Mouse (Mus musculus) forebrain, embryonic 13.5 days (tissue): ENCODE measurements around the gene Tia1. TPM values are rescaled to one million over a fixed set of nuclear protein-coding genes. Genes with fewer than 3 reads are reported as not detected.

Experiments
- ATAC-seq: fragments of 200-750 bp; cut with Nextera tagmentation; 2 replicates; pipeline ENCODE4 v1.8.0; 2017
- H3K27ac ChIP-seq: fragments of 300-500 bp; sonication (generic); 2 replicates; pipeline ENCODE4 v1.5.1; 2015; ENCODE audit warnings: inconsistent platforms, mild to moderate bottlenecking, moderate library complexity
- H3K27me3 ChIP-seq: fragments of 300-500 bp; sonication (generic); 2 replicates; pipeline ENCODE4 v1.6.1; 2015; ENCODE audit warnings: mild to moderate bottlenecking, inconsistent platforms
- H3K36me3 ChIP-seq: fragments of 300-500 bp; sonication (generic); 2 replicates; pipeline ENCODE4 v1.6.1; 2015; ENCODE audit warnings: mild to moderate bottlenecking, inconsistent platforms; ENCODE audit not compliant: poor library complexity, severe bottlenecking
- H3K4me1 ChIP-seq: fragments of 300-500 bp; sonication (generic); 2 replicates; pipeline ENCODE4 v1.6.1; 2015; ENCODE audit warnings: inconsistent platforms
- H3K4me2 ChIP-seq: fragments of 300-500 bp; sonication (generic); 2 replicates; pipeline ENCODE4 v1.6.1; 2015; ENCODE audit warnings: inconsistent platforms, mild to moderate bottlenecking, moderate library complexity
- H3K4me3 ChIP-seq: fragments of 300-500 bp; sonication (generic); 2 replicates; pipeline ENCODE4 v1.5.1; 2015; ENCODE audit warnings: mild to moderate bottlenecking, inconsistent platforms
- H3K9ac ChIP-seq: fragments of 300-500 bp; sonication (generic); 2 replicates; pipeline ENCODE4 v1.6.1; 2015; ENCODE audit warnings: mild to moderate bottlenecking, inconsistent platforms
- H3K9me3 ChIP-seq: fragments of 300-500 bp; sonication (generic); replicated peaks from 2 replicates; pipeline ENCODE4 v1.6.1; 2016; ENCODE audit warnings: inconsistent platforms
- WGBS: fragments of 180-500 bp; shearing (Covaris S2); methylation state at CpG from one replicate; pipeline ENCODE4 v1.1.7; 2015; 5-methylcytosine and 5-hydroxymethylcytosine counted together
- polyA plus RNA-seq: library from polyadenylated mRNA; unstranded; fragments of >200 nt; fragmentation: Nextera tagmentation; extraction: Ambion mirVana; gene quantifications from 2 replicates; pipeline ENCODE4 v1.2.1, GENCODE M21; 2015

Tia1 gene
- polyA plus RNA-seq, 1 experiment from 2014 or later, result 354 TPM

GRCm38 (mm10) chr6:86439531-86439930 lies 35.5 kb downstream of the Tia1 start:
- H3K27me3 ChIP-seq, result no peaks in the 10 kb centered on the region
- peak overlapping the region; percentile 76 for H3K4me3 ChIP-seq
- H3K4me2 ChIP-seq, result peak overlapping the region; percentile 85
- 0 out of 2 replicates have a peak overlapping the region, but pooled peaks have one; percentile 89 for H3K27ac ChIP-seq
- 89% methylated on average over 1 of the region's 1 CpGs for WGBS
- peaks cover 42% of the 10 kb centered on the region for H3K36me3 ChIP-seq
- peak overlapping the region; percentile 90 for H3K9ac ChIP-seq
- peaks cover 11% of the 10 kb centered on the region for H3K4me1 ChIP-seq
- H3K9me3 ChIP-seq, result no peaks in the 10 kb centered on the region
- ATAC-seq, result no peak

GRCm38 (mm10) chr6:86441571-86441970 lies 37.6 kb downstream of the Tia1 start:
- ATAC-seq, result no peak
- Histone ChIP-seq H3K36me3 (peaks cover 36% of the 10 kb centered on the region), H3K9me3 (no peaks in the 10 kb centered on the region), H3K27ac (no peak overlapping the region), H3K4me1 (peaks cover 11% of the 10 kb centered on the region), H3K4me3 (no peak overlapping the region), H3K27me3 (no peaks in the 10 kb centered on the region), H3K9ac (no peak overlapping the region), H3K4me2 (no peak overlapping the region)
- 94% methylated on average over 10 of the region's 10 CpGs for WGBS

GRCm38 (mm10) chr6:86445551-86445950 lies 41.5 kb downstream of the Tia1 start:
- Histone ChIP-seq H3K4me2 (no peak overlapping the region), H3K9ac (no peak overlapping the region), H3K27me3 (no peaks in the 10 kb centered on the region), H3K4me3 (no peak overlapping the region), H3K36me3 (peaks cover 66% of the 10 kb centered on the region), H3K27ac (no peak overlapping the region), H3K9me3 (no peaks in the 10 kb centered on the region), H3K4me1 (no peaks in the 10 kb centered on the region)
- 95% methylated on average over 18 of the region's 18 CpGs for WGBS
- ATAC-seq, result no peak

DNA sequence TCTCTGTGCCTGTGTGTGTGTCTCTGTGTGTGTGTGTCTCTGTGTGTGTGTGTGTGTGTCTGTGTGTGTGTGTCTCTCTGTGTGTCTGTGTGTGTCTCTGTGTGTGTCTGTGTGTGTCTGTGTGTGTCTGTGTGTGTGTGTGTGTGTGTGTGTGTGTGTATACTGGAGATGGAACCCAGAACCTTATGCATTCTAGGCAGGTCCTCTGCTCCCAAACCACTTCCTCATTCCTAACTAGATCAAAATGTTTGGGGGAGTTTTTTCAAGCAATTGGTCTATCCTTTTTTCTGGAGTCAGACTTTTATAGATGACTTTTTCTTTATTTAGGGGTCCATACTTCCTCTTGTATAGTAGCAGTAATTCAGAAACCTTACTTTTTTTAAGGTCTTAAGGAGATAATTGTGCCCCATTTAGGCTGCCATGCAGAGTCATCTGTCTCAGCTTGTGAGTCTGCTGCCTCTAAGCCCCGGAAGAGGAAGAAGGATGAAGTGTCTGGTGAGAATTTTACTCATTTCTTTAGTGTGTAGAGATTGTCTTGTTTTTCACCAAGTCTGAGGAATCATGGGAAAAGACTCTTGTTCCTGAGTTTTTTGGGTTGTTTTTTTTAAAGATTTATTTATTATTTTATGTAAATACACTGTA lies 43.0 kb downstream of the Tia1 start:
- Histone ChIP-seq H3K27ac (no peak overlapping the region), H3K4me1 (no peaks in the 10 kb centered on the region), H3K4me3 (no peak overlapping the region), H3K27me3 (no peaks in the 10 kb centered on the region), H3K9ac (no peak overlapping the region), H3K4me2 (no peak overlapping the region), H3K9me3 (no peaks in the 10 kb centered on the region), H3K36me3 (peaks cover 74% of the 10 kb centered on the region)
- ATAC-seq, result no peak
- 84% methylated on average over 1 of the region's 1 CpGs for WGBS

DNA sequence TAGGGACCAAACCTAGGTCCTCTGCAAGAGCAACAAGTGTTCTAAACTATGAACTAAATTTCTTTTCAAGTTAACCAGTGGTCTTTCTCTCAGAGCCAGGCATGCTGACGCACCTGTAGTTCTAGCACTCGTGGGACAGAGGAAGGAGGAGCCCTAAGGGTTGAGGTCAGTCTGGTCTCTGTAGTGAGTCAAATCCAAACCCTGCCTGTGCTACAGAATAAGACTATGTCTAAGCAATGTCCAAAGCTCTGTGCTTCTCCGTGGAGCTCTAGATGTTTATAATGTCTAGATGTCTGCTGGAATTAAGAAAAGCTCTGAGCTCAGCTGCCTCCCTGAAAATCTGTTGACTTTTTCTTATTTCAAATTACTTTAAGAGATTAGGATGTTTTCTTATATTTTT lies 52.7 kb downstream of the Tia1 start:
- Histone ChIP-seq H3K4me1 (no peaks in the 10 kb centered on the region), H3K36me3 (peaks cover 78% of the 10 kb centered on the region), H3K4me3 (no peak overlapping the region), H3K9me3 (no peaks in the 10 kb centered on the region), H3K4me2 (no peak overlapping the region), H3K9ac (no peak overlapping the region), H3K27ac (no peak overlapping the region), H3K27me3 (no peaks in the 10 kb centered on the region)
- 92% methylated on average over 3 of the region's 3 CpGs for WGBS
- ATAC-seq, result no peak

DNA sequence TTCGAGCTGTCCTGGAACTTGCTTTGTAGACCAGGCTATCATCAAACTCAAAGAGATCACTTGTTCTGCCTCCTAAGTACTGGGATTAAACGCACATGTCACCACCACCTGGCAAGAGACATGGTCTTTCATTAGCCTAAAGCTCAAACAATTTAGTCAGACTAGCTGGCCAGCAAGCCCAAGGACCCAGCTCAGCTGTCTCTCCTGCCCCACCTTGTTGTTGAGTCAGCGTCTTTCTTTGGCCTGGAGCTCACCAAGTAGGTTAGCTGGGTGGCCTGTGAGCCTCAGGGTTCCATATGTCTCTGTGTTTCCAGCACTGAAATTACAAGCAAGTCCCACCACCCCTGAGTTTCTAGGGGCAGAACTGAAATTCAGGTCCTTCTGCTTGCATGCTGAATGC lies 59.1 kb downstream of the Tia1 start:
- Histone ChIP-seq H3K27me3 (no peaks in the 10 kb centered on the region), H3K36me3 (peaks cover 82% of the 10 kb centered on the region), H3K4me3 (no peak overlapping the region), H3K4me1 (no peaks in the 10 kb centered on the region), H3K9ac (no peak overlapping the region), H3K4me2 (no peak overlapping the region), H3K9me3 (no peaks in the 10 kb centered on the region), H3K27ac (no peak overlapping the region)
- ATAC-seq, result no peak
- 90% methylated on average over 3 of the region's 3 CpGs for WGBS

GRCm38 (mm10) chr6:86471317-86471716 lies 67.3 kb downstream of the Tia1 start:
- no peaks in the 10 kb centered on the region for H3K9me3 ChIP-seq
- peaks cover 17% of the 10 kb centered on the region for H3K4me1 ChIP-seq
- H3K27me3 ChIP-seq, result no peaks in the 10 kb centered on the region
- peak overlapping the region; percentile 63 for H3K4me2 ChIP-seq
- ATAC-seq, result 0 out of 2 replicates have a peak, but pooled peaks have one; percentile 0
- peaks cover 29% of the 10 kb centered on the region for H3K36me3 ChIP-seq
- peak overlapping the region; percentile 61 for H3K9ac ChIP-seq
- peak overlapping the region; percentile 95 for H3K27ac ChIP-seq
- WGBS, result 91% methylated on average over 3 of the region's 3 CpGs
- peak overlapping the region; percentile 34; the same call in 1 of the 2 replicates for H3K4me3 ChIP-seq

DNA sequence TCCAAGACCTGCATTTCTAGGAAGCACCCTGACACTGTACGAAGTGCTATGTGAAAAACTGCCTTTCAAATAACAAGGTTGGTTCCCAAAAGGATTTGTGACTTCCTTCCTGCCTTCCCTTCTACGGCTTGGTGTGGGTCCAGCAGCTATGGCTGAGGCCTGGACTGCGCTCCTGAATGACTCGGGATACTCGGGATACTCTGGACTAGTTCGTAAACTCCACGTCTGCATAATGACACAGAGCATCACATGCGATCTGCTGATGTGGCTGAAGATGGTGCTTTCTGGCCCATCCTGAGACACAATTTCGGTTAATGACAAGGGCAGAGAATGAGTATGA lies 67.7 kb downstream of the Tia1 start:
- H3K27ac ChIP-seq, result peak overlapping the region; percentile 95
- H3K9ac ChIP-seq, result peak overlapping the region; percentile 61
- H3K4me3 ChIP-seq, result peak overlapping the region; percentile 34
- H3K27me3 ChIP-seq, result no peaks in the 10 kb centered on the region
- peak overlapping the region; percentile 63 for H3K4me2 ChIP-seq
- WGBS, result 23% methylated on average over 9 of the region's 9 CpGs
- peaks cover 17% of the 10 kb centered on the region for H3K4me1 ChIP-seq
- ATAC-seq, result peak; percentile 52
- no peaks in the 10 kb centered on the region for H3K9me3 ChIP-seq
- H3K36me3 ChIP-seq, result peaks cover 25% of the 10 kb centered on the region

- H3K36me3 ChIP-seq, result peaks cover 21% of the 10 kb centered on the region; the same call in 1 of the 2 replicates
- peak overlapping the region; percentile 61 for H3K9ac ChIP-seq
- peak overlapping the region; percentile 95 for H3K27ac ChIP-seq
- peak; percentile 96 for ATAC-seq
- peaks cover 17% of the 10 kb centered on the region for H3K4me1 ChIP-seq
- peak overlapping the region; percentile 34 for H3K4me3 ChIP-seq
- H3K9me3 ChIP-seq, result no peaks in the 10 kb centered on the region
- under 1% methylated on average over 55 of the region's 56 CpGs for WGBS
- H3K4me2 ChIP-seq, result peak overlapping the region; percentile 63
- H3K27me3 ChIP-seq, result no peaks in the 10 kb centered on the region
Observed at GRCm38 (mm10) chr6:86472100-86472955, 68.3 kb downstream of the Tia1 start.

DNA sequence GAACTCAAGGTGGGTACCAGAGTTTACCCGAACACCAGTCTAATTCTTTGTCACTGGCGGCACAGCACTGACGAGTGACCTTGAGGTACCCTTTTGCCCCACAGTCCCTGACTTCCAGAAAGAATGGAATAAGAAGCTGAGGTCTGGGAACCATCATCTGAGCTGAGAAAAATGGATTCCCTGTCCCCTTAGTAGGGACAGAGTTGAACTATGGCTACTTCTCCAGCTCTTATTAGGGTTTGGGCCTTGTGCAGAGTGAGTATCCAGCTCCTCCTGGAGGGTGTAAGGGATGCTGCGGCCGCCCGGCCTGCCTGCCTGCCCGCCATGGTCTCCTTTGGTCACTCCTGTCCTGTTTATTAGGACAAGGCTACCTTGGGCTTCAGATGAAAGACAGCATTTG lies 69.1 kb downstream of the Tia1 start:
- Histone ChIP-seq H3K4me3 (peak overlapping the region; percentile 34), H3K27ac (peak overlapping the region; percentile 95), H3K9me3 (no peaks in the 10 kb centered on the region), H3K4me2 (peak overlapping the region; percentile 63), H3K9ac (peak overlapping the region; percentile 61), H3K36me3 (peaks cover 19% of the 10 kb centered on the region; the same call in 1 of the 2 replicates), H3K4me1 (peaks cover 17% of the 10 kb centered on the region), H3K27me3 (no peaks in the 10 kb centered on the region)
- ATAC-seq, result peak; percentile 0; the same call in 1 of the 2 replicates
- 49% methylated on average over 7 of the region's 7 CpGs for WGBS

- ATAC-seq, result no peak
- H3K4me1 ChIP-seq, result peaks cover 17% of the 10 kb centered on the region
- no peak overlapping the region for H3K9ac ChIP-seq
- 98% methylated on average over 5 of the region's 5 CpGs for WGBS
- no peaks in the 10 kb centered on the region for H3K27me3 ChIP-seq
- no peak overlapping the region for H3K27ac ChIP-seq
- H3K36me3 ChIP-seq, result peaks cover 14% of the 10 kb centered on the region; the same call in 1 of the 2 replicates
- H3K4me3 ChIP-seq, result no peak overlapping the region
- H3K4me2 ChIP-seq, result no peak overlapping the region
- no peaks in the 10 kb centered on the region for H3K9me3 ChIP-seq
Observed at GRCm38 (mm10) chr6:86474072-86474471, 70.1 kb downstream of the Tia1 start.

GRCm38 (mm10) chr6:86474646-86475181 lies 70.7 kb downstream of the Tia1 start:
- Histone ChIP-seq H3K4me1 (peaks cover 17% of the 10 kb centered on the region), H3K9me3 (no peaks in the 10 kb centered on the region), H3K4me2 (no peak overlapping the region), H3K36me3 (peaks cover 7% of the 10 kb centered on the region; the same call in 1 of the 2 replicates), H3K27ac (no peak overlapping the region), H3K9ac (no peak overlapping the region), H3K4me3 (no peak overlapping the region), H3K27me3 (no peaks in the 10 kb centered on the region)
- no peak for ATAC-seq
